Mouse (Mus musculus) heart, adult 11 months (tissue): ENCODE measurements around the gene Osbpl3.
A peak's percentile ranks its signal among the peaks of the same experiment; 100 is the strongest.

Experiments
- DNase-seq: peaks from one replicate; pipeline ENCODE4 v3.0.0; 2022

Gene Osbpl3

GRCm38 (mm10) chr6:50368502-50369292 lies 87.3 kb downstream of the Osbpl3 start:
- DNase-seq, result no peak

- DNase-seq, result no peak
Observed at GRCm38 (mm10) chr6:50367836-50368235, 88.2 kb downstream of the Osbpl3 start.

DNA sequence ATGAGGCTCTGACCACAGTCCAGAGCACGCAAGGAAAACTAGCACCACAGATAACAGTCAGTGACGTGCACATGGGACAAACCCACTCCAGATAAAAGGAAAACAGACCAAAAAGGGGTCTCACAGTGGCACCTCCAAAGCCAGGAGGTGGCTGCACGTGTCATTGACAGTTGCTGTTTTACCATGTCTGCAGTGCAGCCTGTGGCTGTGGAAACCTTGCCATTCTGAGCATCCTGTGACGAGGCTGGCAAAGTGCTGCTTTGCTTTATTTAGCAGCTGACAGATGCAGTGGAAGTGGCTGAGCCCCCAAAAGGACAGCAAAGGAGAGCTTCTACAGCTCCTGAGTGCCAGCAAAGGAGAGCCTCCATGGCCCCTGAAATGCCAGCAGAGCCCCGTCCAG lies 89.3 kb downstream of the Osbpl3 start:
- DNase-seq, result peak; percentile 95

DNA sequence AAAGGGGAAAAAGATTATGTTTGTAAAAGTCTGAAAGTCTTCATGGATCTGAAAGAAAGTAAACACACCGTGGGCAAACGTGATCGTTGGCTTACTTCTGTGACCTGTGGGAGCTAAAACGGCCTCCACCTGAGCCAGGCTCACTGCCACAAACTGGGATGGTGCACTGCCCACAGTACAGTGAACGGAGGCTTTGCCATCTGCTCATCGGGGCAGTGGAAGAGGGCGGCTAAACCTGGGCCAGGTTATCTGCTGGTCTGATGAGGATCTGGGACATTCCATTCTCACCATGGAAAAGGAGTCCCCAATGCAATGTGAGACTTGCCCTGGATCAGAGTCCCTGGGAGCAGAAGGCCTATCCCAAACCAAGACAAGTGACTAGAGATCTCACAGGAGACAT lies 89.7 kb downstream of the Osbpl3 start:
- DNase-seq, result no peak

DNA sequence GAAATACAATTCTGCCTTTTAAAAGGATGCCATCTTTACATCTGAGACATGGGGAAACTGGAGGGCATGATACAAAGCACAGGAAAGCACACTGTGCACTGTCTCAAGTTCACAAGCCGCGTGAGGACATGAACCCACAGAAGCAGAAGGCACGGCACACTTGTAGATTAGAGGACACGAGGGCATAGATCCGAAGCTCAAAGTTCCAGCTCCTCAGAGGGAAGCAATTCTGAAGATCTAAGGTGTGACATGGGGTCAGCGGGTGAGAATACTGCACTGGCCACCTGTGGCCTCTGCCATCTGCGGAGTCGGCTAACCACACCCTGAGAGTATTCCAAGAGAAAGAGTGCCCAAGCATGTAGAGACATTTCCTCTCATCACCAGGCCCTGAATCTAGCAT lies 91.6 kb downstream of the Osbpl3 start:
- DNase-seq, result no peak

DNA sequence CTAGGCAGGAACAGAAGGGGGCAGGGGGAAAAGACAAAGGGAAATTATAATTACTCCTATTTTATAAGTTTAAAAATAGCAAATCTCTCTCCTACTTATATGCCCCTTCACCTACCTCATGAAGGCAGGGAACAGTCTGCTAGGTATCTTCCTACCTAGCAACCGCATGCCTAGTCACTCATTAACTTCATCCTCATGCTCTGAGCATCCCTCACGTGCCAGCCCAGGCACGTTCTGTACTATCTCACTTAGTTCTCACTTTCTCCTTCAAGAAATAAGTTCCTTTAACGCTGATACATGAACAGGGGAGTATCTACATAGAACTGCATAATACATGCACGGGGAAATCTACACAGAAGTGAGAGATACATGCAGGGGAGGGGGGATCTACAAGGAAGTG lies 92.6 kb downstream of the Osbpl3 start:
- DNase-seq, result no peak

DNA sequence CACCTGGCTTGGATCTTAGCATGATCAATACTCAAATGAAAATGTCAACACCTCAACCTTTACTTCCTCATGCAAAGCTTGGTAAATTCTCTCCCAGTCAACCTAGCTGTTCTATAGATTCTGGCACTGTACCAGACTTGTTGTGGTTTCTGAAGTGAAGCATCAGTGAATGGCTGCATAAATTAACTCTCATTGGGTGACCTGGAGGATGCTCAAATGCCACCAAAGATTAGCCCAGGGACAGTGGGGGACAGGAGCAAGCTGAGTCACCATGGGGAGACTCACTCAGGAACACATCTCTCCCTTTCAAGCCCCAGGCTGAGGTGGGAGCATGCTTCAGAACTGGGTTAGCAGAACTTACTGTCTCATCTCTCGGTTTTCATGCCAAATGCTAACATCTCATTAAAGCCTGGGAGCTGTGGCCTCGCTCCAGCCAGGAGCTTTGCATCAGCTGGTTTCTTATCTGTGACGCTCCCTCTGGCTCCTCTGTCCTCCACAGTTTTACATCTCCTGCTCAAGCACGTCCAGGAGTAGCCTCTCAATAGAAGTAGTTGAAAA lies 93.2 kb downstream of the Osbpl3 start:
- DNase-seq, result no peak

GRCm38 (mm10) chr6:50362196-50362595 lies 93.8 kb downstream of the Osbpl3 start:
- no peak for DNase-seq

GRCm38 (mm10) chr6:50358104-50358679 lies 97.8 kb downstream of the Osbpl3 start:
- peak; percentile 98 for DNase-seq

- DNase-seq, result peak; percentile 97
Observed at GRCm38 (mm10) chr6:50354688-50355660, 101.0 kb downstream of the Osbpl3 start.

DNA sequence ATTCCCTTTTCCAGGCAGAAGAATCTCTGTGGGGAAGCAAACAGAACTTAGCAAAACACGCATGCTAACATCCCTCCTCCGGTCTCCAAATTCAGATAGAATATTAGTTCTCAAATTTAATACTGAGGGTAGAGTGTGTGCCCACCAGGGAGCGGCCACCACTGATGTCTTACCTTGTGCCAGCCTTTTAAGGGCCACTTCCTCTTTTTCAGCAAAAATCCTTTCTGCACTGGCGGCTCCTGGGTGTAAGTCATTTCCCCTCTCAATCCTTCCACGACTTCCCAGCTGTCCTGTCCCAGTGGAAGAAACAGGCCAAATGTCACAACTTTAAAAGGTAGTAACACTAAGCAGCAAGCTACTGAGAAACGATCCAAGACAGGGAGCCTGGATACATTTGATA lies 103.2 kb downstream of the Osbpl3 start:
- no peak for DNase-seq

DNA sequence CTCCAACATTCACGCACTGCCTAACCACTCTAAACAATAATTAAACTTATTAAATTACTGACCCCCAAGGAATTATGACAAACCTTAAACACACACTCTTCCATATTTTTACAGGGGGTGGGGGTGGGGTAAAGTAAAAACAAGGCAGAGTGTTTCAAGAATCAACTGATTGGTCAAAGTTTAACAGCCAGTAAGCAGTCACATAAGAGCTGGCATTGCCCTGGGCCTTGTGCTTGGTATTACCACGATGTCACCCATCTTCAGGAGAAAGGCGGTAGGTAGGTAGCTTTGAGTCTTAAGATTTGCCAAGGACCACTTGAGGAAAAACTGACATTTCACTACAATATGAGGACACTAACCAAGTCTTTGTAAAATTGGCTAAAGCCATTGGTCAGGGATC lies 105.1 kb downstream of the Osbpl3 start:
- DNase-seq, result no peak

- no peak for DNase-seq
Observed at GRCm38 (mm10) chr6:50348619-50349018, 107.4 kb downstream of the Osbpl3 start.

- no peak for DNase-seq
Observed at GRCm38 (mm10) chr6:50346204-50346603, 109.8 kb downstream of the Osbpl3 start.

- no peak for DNase-seq
Observed at GRCm38 (mm10) chr6:50340226-50340906, 115.6 kb downstream of the Osbpl3 start.

GRCm38 (mm10) chr6:50337431-50337830 lies 118.6 kb downstream of the Osbpl3 start:
- no peak for DNase-seq

- no peak for DNase-seq
Observed at GRCm38 (mm10) chr6:50336376-50336775, 119.6 kb downstream of the Osbpl3 start.

- DNase-seq, result no peak
Observed at GRCm38 (mm10) chr6:50334846-50335821, 120.9 kb downstream of the Osbpl3 start.

DNA sequence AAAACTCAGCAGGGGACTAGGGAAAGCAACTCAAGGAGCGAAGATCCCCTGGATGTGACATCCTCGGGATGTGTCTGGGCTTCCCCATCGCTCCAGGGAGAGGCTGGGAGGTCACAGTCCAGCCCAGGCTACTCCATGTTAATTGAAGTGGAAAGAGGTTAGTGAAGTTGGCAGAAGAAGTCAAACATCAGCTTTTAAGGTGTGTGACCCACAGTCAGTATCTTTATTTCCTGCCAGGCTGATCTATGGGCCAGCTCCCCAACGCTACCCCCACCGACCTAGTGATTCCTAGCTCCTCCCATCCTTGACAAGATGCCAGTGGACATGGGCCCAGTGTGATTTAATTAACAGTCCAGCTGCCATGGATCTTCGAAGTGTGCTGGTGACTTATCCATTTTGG lies 122.7 kb downstream of the Osbpl3 start:
- no peak for DNase-seq

- no peak for DNase-seq
Observed at GRCm38 (mm10) chr6:50331477-50331876, 124.5 kb downstream of the Osbpl3 start.

GRCm38 (mm10) chr6:50329380-50329779 lies 126.6 kb downstream of the Osbpl3 start:
- DNase-seq, result no peak
